Mouse (Mus musculus) olfactory bulb, adult 2 months (tissue): ENCODE measurements around the gene Donson.

Experiments used
- CTCF ChIP-seq: fragments of 200-500 bp; IDR thresholded peaks from 2 replicates; pipeline ENCODE4 v1.5.1; 2012; ENCODE audit warnings: low read depth, mild to moderate bottlenecking, low read length, moderate library complexity; ENCODE audit not compliant: insufficient read depth
- POLR2A ChIP-seq: fragments of 200-500 bp; IDR thresholded peaks from 2 replicates; pipeline ENCODE4 v1.6.1; 2012; ENCODE audit warnings: mild to moderate bottlenecking, low read depth, low read length, moderate library complexity; ENCODE audit not compliant: insufficient read depth

GRCm38 (mm10) chr16:91629749-91630148 lies 58.8 kb downstream of the Donson start:
- TF ChIP-seq CTCF: no peak
- TF ChIP-seq POLR2A: no peak
